Mouse (Mus musculus): ENCODE measurements around the gene Gfer. TPM values are rescaled to one million over a fixed set of nuclear protein-coding genes. Genes with fewer than 3 reads are reported as not detected.
"Not testable (repeated sequence)": the region's sequence is repeated elsewhere in the genome, so short reads cannot be mapped to it uniquely, and the experiment has no call there.

Gfer gene
- polyA plus RNA-seq, 1 experiment from 2014 or later, result 44.1 TPM

- no peak for ATAC-seq (ENCODE audit: insufficient read depth, low FRiP score, low read depth)
- Histone ChIP-seq H3K27me3 (replicated peaks) (no peaks in the 10 kb centered on the region), H3K9ac (no peak overlapping the region), H3K4me1 (peaks cover 11% of the 10 kb centered on the region; the same call in 1 of the 2 replicates), H3K36me3 (no peaks in the 10 kb centered on the region), H3K4me2 (no peak overlapping the region), H3K9me3 (no peaks in the 10 kb centered on the region), H3K4me3 (replicated peaks) (no peak overlapping the region), H3K27ac (no peak overlapping the region)
- 76% methylated on average over 12 of the region's 12 CpGs for WGBS
These were observed 36.4 kb upstream of the Gfer start for GRCm38 (mm10) chr17:24732233-24732935.

- H3K27me3 ChIP-seq (replicated peaks), result no peaks in the 10 kb centered on the region
- H3K4me1 ChIP-seq, result 0 out of 2 replicates have a peak, but pooled peaks cover 3% of the 10 kb centered on the region
- H3K36me3 ChIP-seq, result no peaks in the 10 kb centered on the region
- H3K9me3 ChIP-seq, result no peaks in the 10 kb centered on the region
- no peak overlapping the region for H3K4me2 ChIP-seq
- WGBS, result 81% methylated on average over 14 of the region's 14 CpGs
- no peak for ATAC-seq (ENCODE audit: insufficient read depth, low FRiP score, low read depth)
- no peak overlapping the region for H3K9ac ChIP-seq
- H3K27ac ChIP-seq, result no peak overlapping the region
- no peak overlapping the region for H3K4me3 ChIP-seq (replicated peaks)
These were observed 34.8 kb upstream of the Gfer start for GRCm38 (mm10) chr17:24730787-24731186.

GRCm38 (mm10) chr17:24729067-24729466, 33.1 kb upstream of the Gfer start:
- H3K9me3 ChIP-seq, result no peaks in the 10 kb centered on the region
- H3K27ac ChIP-seq, result no peak overlapping the region
- no peak overlapping the region for H3K4me2 ChIP-seq
- H3K4me3 ChIP-seq (replicated peaks), result no peak overlapping the region
- H3K4me1 ChIP-seq, result no peaks in the 10 kb centered on the region
- no peak for ATAC-seq (ENCODE audit: insufficient read depth, low FRiP score, low read depth)
- 56% methylated on average over 6 of the region's 6 CpGs for WGBS
- H3K27me3 ChIP-seq (replicated peaks), result no peaks in the 10 kb centered on the region
- no peaks in the 10 kb centered on the region for H3K36me3 ChIP-seq
- no peak overlapping the region for H3K9ac ChIP-seq

- Histone ChIP-seq H3K4me3 (replicated peaks) (no peak overlapping the region), H3K9me3 (no peaks in the 10 kb centered on the region), H3K27ac (no peak overlapping the region), H3K36me3 (no peaks in the 10 kb centered on the region), H3K4me1 (peaks cover 2% of the 10 kb centered on the region), H3K27me3 (replicated peaks) (no peaks in the 10 kb centered on the region), H3K4me2 (no peak overlapping the region), H3K9ac (no peak overlapping the region)
- WGBS, result 69% methylated on average over 17 of the region's 17 CpGs
- ATAC-seq (ENCODE audit: insufficient read depth, low FRiP score, low read depth), result no peak
These were observed 32.2 kb upstream of the Gfer start for GRCm38 (mm10) chr17:24728184-24728583.

GRCm38 (mm10) chr17:24727618-24728017, 31.7 kb upstream of the Gfer start, which contains the start of gene Rpl3l:
Gene Rpl3l, plus strand, starts transcription at chr17:24727820.
- no peak within 1 kb of the TSS for H3K4me2 ChIP-seq
- 0 out of 2 replicates have a peak, but pooled peaks cover 2% of the 10 kb centered on the region for H3K36me3 ChIP-seq
- no peak within 1 kb of the TSS for H3K27ac ChIP-seq
- no peaks in the 10 kb centered on the region for H3K9me3 ChIP-seq
- WGBS, result 63% methylated on average over 2 of the region's 2 CpGs
- no peak within 1 kb of the TSS for H3K9ac ChIP-seq
- no peak within 1 kb of the TSS for H3K4me3 ChIP-seq (replicated peaks)
- H3K4me1 ChIP-seq, result peaks cover 6% of the 10 kb centered on the region
- ATAC-seq (ENCODE audit: insufficient read depth, low FRiP score, low read depth), result no peak
- no peaks in the 10 kb centered on the region for H3K27me3 ChIP-seq (replicated peaks)

GRCm38 (mm10) chr17:24725637-24726390, 29.9 kb upstream of the Gfer start:
- H3K4me1 ChIP-seq, result peaks cover 20% of the 10 kb centered on the region
- H3K9me3 ChIP-seq, result no peaks in the 10 kb centered on the region
- H3K4me2 ChIP-seq, result no peak overlapping the region
- WGBS, result 76% methylated on average over 3 of the region's 3 CpGs
- ATAC-seq (ENCODE audit: insufficient read depth, low FRiP score, low read depth), result no peak
- H3K27me3 ChIP-seq (replicated peaks), result no peaks in the 10 kb centered on the region
- H3K36me3 ChIP-seq, result peaks cover 14% of the 10 kb centered on the region
- H3K9ac ChIP-seq, result no peak overlapping the region
- no peak overlapping the region for H3K27ac ChIP-seq
- H3K4me3 ChIP-seq (replicated peaks), result no peak overlapping the region

GRCm38 (mm10) chr17:24724184-24724583, 28.2 kb upstream of the Gfer start, which contains the start of gene Ndufb10:
Gene Ndufb10, minus strand, starts transcription at chr17:24724478.
- H3K4me3 ChIP-seq (replicated peaks), result peak within 1 kb of the TSS; percentile 86
- H3K9me3 ChIP-seq, result no peaks in the 10 kb centered on the region
- peak within 1 kb of the TSS; percentile 77 for H3K9ac ChIP-seq
- H3K36me3 ChIP-seq, result peaks cover 14% of the 10 kb centered on the region
- H3K4me2 ChIP-seq, result peak within 1 kb of the TSS; percentile 80
- WGBS, result under 1% methylated on average over 30 of the region's 30 CpGs
- H3K27me3 ChIP-seq (replicated peaks), result no peaks in the 10 kb centered on the region
- H3K27ac ChIP-seq, result peak within 1 kb of the TSS; percentile 90
- peak; percentile 73 for ATAC-seq (ENCODE audit: insufficient read depth, low FRiP score, low read depth)
- H3K4me1 ChIP-seq, result peaks cover 20% of the 10 kb centered on the region

GRCm38 (mm10) chr17:24723881-24724180, 27.9 kb upstream of the Gfer start:
- Histone ChIP-seq H3K36me3 (peaks cover 14% of the 10 kb centered on the region), H3K4me3 (replicated peaks) (peak overlapping the region; percentile 86), H3K27me3 (replicated peaks) (no peaks in the 10 kb centered on the region), H3K4me1 (peaks cover 20% of the 10 kb centered on the region), H3K4me2 (peak overlapping the region; percentile 80), H3K27ac (peak overlapping the region; percentile 90), H3K9ac (peak overlapping the region; percentile 77), H3K9me3 (no peaks in the 10 kb centered on the region)
- 0% methylated on average over 15 of the region's 15 CpGs for WGBS
- ATAC-seq (ENCODE audit: insufficient read depth, low FRiP score, low read depth), result peak; percentile 3; the same call in 1 of the 2 replicates

GRCm38 (mm10) chr17:24723122-24723880, 27.3 kb upstream of the Gfer start:
- WGBS, result 2% methylated on average over 12 of the region's 12 CpGs

GRCm38 (mm10) chr17:24722220-24722924, 26.4 kb upstream of the Gfer start:
- Histone ChIP-seq H3K9ac (no peak overlapping the region), H3K27me3 (replicated peaks) (no peaks in the 10 kb centered on the region), H3K36me3 (peaks cover 19% of the 10 kb centered on the region), H3K4me3 (replicated peaks) (peak overlapping the region; percentile 86; the same call in 1 of the 2 replicates), H3K4me1 (peaks cover 20% of the 10 kb centered on the region), H3K9me3 (no peaks in the 10 kb centered on the region), H3K27ac (peak overlapping the region; percentile 90; the same call in 1 of the 2 replicates), H3K4me2 (peak overlapping the region; percentile 80)
- ATAC-seq (ENCODE audit: insufficient read depth, low FRiP score, low read depth), result no peak
- WGBS, result 30% methylated on average over 13 of the region's 13 CpGs

More at GRCm38 (mm10) chr17:24723122-24723880, 27.3 kb upstream of the Gfer start:
- Histone ChIP-seq H3K4me1 (peaks cover 20% of the 10 kb centered on the region), H3K4me3 (replicated peaks) (peak overlapping the region; percentile 86), H3K27ac (peak overlapping the region; percentile 90), H3K36me3 (peaks cover 18% of the 10 kb centered on the region), H3K9ac (peak overlapping the region; percentile 77), H3K4me2 (peak overlapping the region; percentile 80), H3K9me3 (no peaks in the 10 kb centered on the region), H3K27me3 (replicated peaks) (no peaks in the 10 kb centered on the region)
- ATAC-seq (ENCODE audit: insufficient read depth, low FRiP score, low read depth), result no peak

GRCm38 (mm10) chr17:24721383-24721955, 25.5 kb upstream of the Gfer start:
- WGBS, result 44% methylated on average over 7 of the region's 7 CpGs
- peaks cover 19% of the 10 kb centered on the region for H3K36me3 ChIP-seq
- H3K4me3 ChIP-seq (replicated peaks), result peak overlapping the region; percentile 90
- H3K27me3 ChIP-seq (replicated peaks); H3K9me3 ChIP-seq; ATAC-seq (ENCODE audit: insufficient read depth, low FRiP score, low read depth): not testable (repeated sequence)
- H3K4me1 ChIP-seq, result peaks cover 20% of the 10 kb centered on the region
- peak overlapping the region; percentile 80 for H3K4me2 ChIP-seq
- H3K27ac ChIP-seq, result peak overlapping the region; percentile 26; the same call in 1 of the 2 replicates
- peak overlapping the region; percentile 41 for H3K9ac ChIP-seq

Measured in stomach, embryonic 15.5 days (tissue).